Mouse (Mus musculus): ENCODE measurements around the gene Copb2.
A peak's percentile ranks its signal among the peaks of the same experiment; 100 is the strongest.

Copb2 gene

GRCm38 (mm10) chr9:98563137-98564126 lies at the start of gene Copb2:
TSS of gene Copb2 (plus strand) at chr9:98563721.
- peak; percentile 95 for DNase-seq (ENCODE audit: low read depth, low spot score)

GRCm38 (mm10) chr9:98523872-98524271 lies 39.6 kb upstream of the Copb2 start:
- no peak for DNase-seq (ENCODE audit: low read depth, low spot score)

- no peak for DNase-seq (ENCODE audit: low read depth, low spot score)
Measured at GRCm38 (mm10) chr9:98524786-98525542, 38.6 kb upstream of the Copb2 start.

GRCm38 (mm10) chr9:98525543-98525924 lies 38.0 kb upstream of the Copb2 start:
- no peak for DNase-seq (ENCODE audit: low read depth, low spot score)

GRCm38 (mm10) chr9:98527226-98527625 lies 36.3 kb upstream of the Copb2 start:
- no peak for DNase-seq (ENCODE audit: low read depth, low spot score)

- no peak for DNase-seq (ENCODE audit: low read depth, low spot score)
Measured at GRCm38 (mm10) chr9:98529776-98530175, 33.7 kb upstream of the Copb2 start.

- DNase-seq (ENCODE audit: low read depth, low spot score), result no peak
Measured at GRCm38 (mm10) chr9:98530999-98531398, 32.5 kb upstream of the Copb2 start.

GRCm38 (mm10) chr9:98534675-98535280 lies 28.7 kb upstream of the Copb2 start:
- no peak for DNase-seq (ENCODE audit: low read depth, low spot score)

GRCm38 (mm10) chr9:98535763-98536162 lies 27.8 kb upstream of the Copb2 start:
- peak; percentile 39 for DNase-seq (ENCODE audit: low read depth, low spot score)

GRCm38 (mm10) chr9:98538017-98538712 lies 25.4 kb upstream of the Copb2 start:
- peak; percentile 34 for DNase-seq (ENCODE audit: low read depth, low spot score)

- DNase-seq (ENCODE audit: low read depth, low spot score), result peak; percentile 82
Measured at GRCm38 (mm10) chr9:98538713-98539360, 24.7 kb upstream of the Copb2 start.

GRCm38 (mm10) chr9:98544042-98544441 lies 19.5 kb upstream of the Copb2 start:
- DNase-seq (ENCODE audit: low read depth, low spot score), result no peak

- no peak for DNase-seq (ENCODE audit: low read depth, low spot score)
Measured at GRCm38 (mm10) chr9:98583852-98584251, 20.3 kb downstream of the Copb2 start.

GRCm38 (mm10) chr9:98600094-98600493 lies 36.6 kb downstream of the Copb2 start:
- peak; percentile 14 for DNase-seq (ENCODE audit: low read depth, low spot score)

GRCm38 (mm10) chr9:98601156-98601836 lies 37.8 kb downstream of the Copb2 start, which contains the start of gene Mrps22:
TSS of gene Mrps22 (minus strand) at chr9:98601660.
- DNase-seq (ENCODE audit: low read depth, low spot score), result peak; percentile 91

GRCm38 (mm10) chr9:98601837-98602359 lies 38.4 kb downstream of the Copb2 start:
- no peak for DNase-seq (ENCODE audit: low read depth, low spot score)

GRCm38 (mm10) chr9:98604896-98605295 lies 41.4 kb downstream of the Copb2 start:
- no peak for DNase-seq (ENCODE audit: low read depth, low spot score)

- no peak for DNase-seq (ENCODE audit: low read depth, low spot score)
Measured at GRCm38 (mm10) chr9:98628480-98628879, 65.0 kb downstream of the Copb2 start.

GRCm38 (mm10) chr9:98633287-98634162 lies 70.0 kb downstream of the Copb2 start:
- DNase-seq (ENCODE audit: low read depth, low spot score), result no peak
